Mouse (Mus musculus) megakaryocyte, embryonic 14.5 days (primary cell): ENCODE results near the gene Olfr523.

Experiments used
- FLI1 ChIP-seq: IDR thresholded peaks from 2 replicates; pipeline ENCODE4 v1.6.1; 2012; ENCODE audit warnings: low read length, inconsistent platforms, mixed read lengths
- GATA1 ChIP-seq: IDR thresholded peaks from 3 replicates; pipeline ENCODE4 v1.6.1; 2012; ENCODE audit warnings: mixed read lengths, low read length, inconsistent platforms, borderline replicate concordance

DNA sequence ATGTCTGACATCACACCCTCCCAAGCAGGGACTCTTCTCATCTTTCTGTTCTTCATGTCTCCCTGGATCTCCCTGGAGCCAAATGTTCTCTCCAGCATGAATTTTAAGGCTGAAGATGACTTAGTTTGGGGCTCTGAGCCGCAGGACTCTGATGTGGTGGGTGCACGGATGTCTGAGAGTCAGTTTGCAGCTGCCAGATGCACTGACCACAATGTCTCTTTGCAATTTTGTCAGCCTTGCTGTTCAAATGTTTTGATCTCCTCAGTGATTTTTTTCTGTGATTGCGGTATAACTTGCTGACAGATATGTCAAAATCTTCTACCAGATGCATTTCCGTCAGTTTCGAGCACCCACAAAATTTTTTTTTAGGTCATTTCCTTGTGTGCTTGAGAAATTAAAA, 40.8 kb downstream of the Olfr523 start:
- TF ChIP-seq GATA1 (no peak), FLI1 (no peak)
